Mouse (Mus musculus) lung, embryonic 16.5 days (tissue): ENCODE results near the gene Lgr4. TPM values are rescaled to one million over a fixed set of nuclear protein-coding genes. Genes with fewer than 3 reads are reported as not detected.

Source experiments
- ATAC-seq: fragments of 200-750 bp; cut with Nextera tagmentation; 2 replicates; pipeline ENCODE4 v1.8.0; 2017; ENCODE audit warnings: low read depth, mild to moderate bottlenecking, moderate library complexity
- H3K27ac ChIP-seq: fragments of 300-500 bp; sonication (generic); 2 replicates; pipeline ENCODE4 v1.5.1; 2014; ENCODE audit warnings: mild to moderate bottlenecking, control low read depth, low read length
- H3K27me3 ChIP-seq: fragments of 300-500 bp; sonication (generic); 2 replicates; pipeline ENCODE4 v1.6.1; 2014; ENCODE audit warnings: low read depth, low read length, mixed read lengths; ENCODE audit not compliant: control insufficient read depth, insufficient read depth
- H3K36me3 ChIP-seq: fragments of 300-500 bp; sonication (generic); 2 replicates; pipeline ENCODE4 v1.6.1; 2014; ENCODE audit warnings: low read length; ENCODE audit not compliant: control insufficient read depth, insufficient read depth
- H3K4me1 ChIP-seq: fragments of 300-500 bp; sonication (generic); replicated peaks from 2 replicates; pipeline ENCODE4 v1.6.1; 2014; ENCODE audit warnings: low read length, mixed read lengths; ENCODE audit not compliant: control insufficient read depth, insufficient read depth
- H3K4me2 ChIP-seq: fragments of 300-500 bp; sonication (generic); 2 replicates; pipeline ENCODE4 v1.6.1; 2014; ENCODE audit warnings: low read depth, low read length, control low read depth
- H3K4me3 ChIP-seq: fragments of 300-500 bp; sonication (generic); 2 replicates; pipeline ENCODE4 v1.5.1; 2014; ENCODE audit warnings: mild to moderate bottlenecking, low read length, control low read depth
- H3K9ac ChIP-seq: fragments of 300-500 bp; sonication (generic); 2 replicates; pipeline ENCODE4 v1.6.1; 2014; ENCODE audit warnings: low read length, control low read depth
- H3K9me3 ChIP-seq: fragments of 300-500 bp; sonication (generic); 2 replicates; pipeline ENCODE4 v1.6.1; 2016; ENCODE audit warnings: low read length; ENCODE audit not compliant: control insufficient read depth
- WGBS: fragments of 180-500 bp; shearing (Covaris S2); extraction: QIAGEN DNeasy Blood & Tissue Kit; methylation state at CpG from one replicate; pipeline ENCODE4 v1.1.7; 2014; 5-methylcytosine and 5-hydroxymethylcytosine counted together
- polyA plus RNA-seq: library from polyadenylated mRNA; unstranded; fragments of >200 nt; fragmentation: Nextera tagmentation; extraction: Ambion mirVana; gene quantifications from 2 replicates; pipeline ENCODE4 v1.2.1, GENCODE M21; 2015

Lgr4 gene
- polyA plus RNA-seq, 1 experiment from 2014 or later = 2.0 TPM

DNA sequence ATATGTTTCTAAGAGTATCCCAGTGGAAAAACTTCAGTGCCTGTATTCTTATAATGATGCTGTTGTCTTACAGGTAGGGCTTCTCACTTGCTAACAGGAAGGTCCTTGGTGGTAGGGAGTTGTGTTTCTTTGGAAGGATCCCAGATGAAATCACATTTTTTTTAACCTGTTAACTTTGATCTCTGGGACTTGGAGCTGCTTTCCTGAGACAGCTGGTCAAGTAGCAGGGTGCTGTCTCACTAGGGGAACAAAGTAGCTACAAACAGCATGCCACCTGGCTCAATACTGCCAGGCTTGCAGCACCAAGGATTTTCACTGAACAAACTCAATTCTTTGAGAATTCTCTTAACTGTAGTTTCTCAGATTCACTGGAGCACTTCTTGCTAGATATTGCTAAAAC lies 10.4 kb downstream of the Lgr4 start:
- no peak overlapping the region for H3K9ac ChIP-seq
- no peak overlapping the region for H3K4me3 ChIP-seq
- H3K4me1 ChIP-seq = 0 out of 2 replicates have a peak, but pooled peaks cover 2% of the 10 kb centered on the region
- no peak for ATAC-seq
- H3K27me3 ChIP-seq = no peaks in the 10 kb centered on the region; the same call in 1 of the 2 replicates
- no peak overlapping the region for H3K4me2 ChIP-seq
- H3K27ac ChIP-seq = no peak overlapping the region
- no peaks in the 10 kb centered on the region for H3K36me3 ChIP-seq
- H3K9me3 ChIP-seq = no peaks in the 10 kb centered on the region

GRCm38 (mm10) chr2:109928791-109929190 lies 11.3 kb downstream of the Lgr4 start:
- H3K4me1 ChIP-seq = 0 out of 2 replicates have a peak, but pooled peaks cover 2% of the 10 kb centered on the region
- H3K4me3 ChIP-seq = no peak overlapping the region
- H3K4me2 ChIP-seq = no peak overlapping the region
- ATAC-seq = no peak
- no peaks in the 10 kb centered on the region; the same call in none of the 2 replicates for H3K27me3 ChIP-seq
- no peaks in the 10 kb centered on the region for H3K36me3 ChIP-seq
- no peak overlapping the region for H3K27ac ChIP-seq
- 38% methylated on average over 4 of the region's 4 CpGs for WGBS
- H3K9me3 ChIP-seq = no peaks in the 10 kb centered on the region
- H3K9ac ChIP-seq = no peak overlapping the region

- Histone ChIP-seq H3K36me3 (no peaks in the 10 kb centered on the region), H3K4me2 (no peak overlapping the region), H3K4me3 (no peak overlapping the region), H3K27me3 (no peaks in the 10 kb centered on the region; the same call in none of the 2 replicates), H3K9me3 (no peaks in the 10 kb centered on the region), H3K9ac (no peak overlapping the region), H3K4me1 (0 out of 2 replicates have a peak, but pooled peaks cover 2% of the 10 kb centered on the region), H3K27ac (no peak overlapping the region)
- no peak for ATAC-seq
- 60% methylated on average over 3 of the region's 3 CpGs for WGBS
Measured at GRCm38 (mm10) chr2:109929256-109929655, 11.8 kb downstream of the Lgr4 start.

DNA sequence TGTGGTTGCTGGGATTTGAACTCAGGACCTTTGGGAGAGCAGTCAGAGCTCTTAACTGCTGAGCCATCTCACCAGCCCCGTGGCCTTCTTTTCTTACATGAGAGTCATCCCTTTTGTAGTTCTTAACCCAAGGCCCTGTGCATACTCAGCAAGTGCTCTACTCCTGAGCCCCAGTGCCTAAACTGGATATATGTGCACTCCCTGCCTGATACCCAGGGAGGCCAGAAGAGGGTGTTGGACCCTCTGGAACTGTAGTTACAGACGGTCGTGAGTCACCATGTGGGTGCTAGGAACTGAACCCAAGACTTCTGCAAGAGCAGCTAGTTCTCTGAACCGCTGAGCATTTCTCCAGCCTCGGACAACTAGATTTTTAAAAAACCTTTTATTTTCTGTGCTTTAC lies 12.9 kb downstream of the Lgr4 start:
- Histone ChIP-seq H3K27ac (no peak overlapping the region), H3K36me3 (no peaks in the 10 kb centered on the region), H3K27me3 (no peaks in the 10 kb centered on the region; the same call in none of the 2 replicates), H3K9ac (no peak overlapping the region), H3K4me1 (0 out of 2 replicates have a peak, but pooled peaks cover 2% of the 10 kb centered on the region), H3K4me2 (no peak overlapping the region), H3K9me3 (no peaks in the 10 kb centered on the region), H3K4me3 (no peak overlapping the region)
- WGBS = 87% methylated on average over 5 of the region's 5 CpGs
- ATAC-seq = no peak

DNA sequence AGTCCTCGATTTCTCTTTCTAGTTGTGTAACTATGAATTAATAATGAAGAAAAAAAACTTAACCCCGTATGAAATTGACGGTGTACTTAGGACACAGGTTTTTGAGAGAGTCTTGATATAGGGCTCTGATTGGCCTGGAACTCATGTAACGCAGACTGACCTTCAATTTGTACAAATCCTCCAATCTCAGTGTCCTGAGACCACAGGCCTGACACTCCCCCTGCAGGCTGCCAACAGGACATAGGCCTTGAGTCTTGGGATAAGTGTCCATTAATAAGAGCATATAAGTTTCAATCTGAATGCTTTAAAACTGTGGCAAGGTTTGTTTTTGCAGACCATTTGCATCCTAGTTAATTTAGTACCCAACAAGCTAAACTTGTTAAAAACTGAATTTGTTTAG lies 13.3 kb downstream of the Lgr4 start:
- H3K36me3 ChIP-seq = no peaks in the 10 kb centered on the region
- no peak overlapping the region for H3K4me2 ChIP-seq
- H3K4me3 ChIP-seq = no peak overlapping the region
- H3K27ac ChIP-seq = no peak overlapping the region
- H3K9ac ChIP-seq = no peak overlapping the region
- WGBS = 90% methylated on average over 4 of the region's 4 CpGs
- no peaks in the 10 kb centered on the region for H3K9me3 ChIP-seq
- no peaks in the 10 kb centered on the region; the same call in none of the 2 replicates for H3K27me3 ChIP-seq
- 0 out of 2 replicates have a peak, but pooled peaks cover 2% of the 10 kb centered on the region for H3K4me1 ChIP-seq
- ATAC-seq = no peak

GRCm38 (mm10) chr2:109931978-109932780 lies 14.7 kb downstream of the Lgr4 start:
- no peak for ATAC-seq
- Histone ChIP-seq H3K36me3 (no peaks in the 10 kb centered on the region), H3K4me2 (0 out of 2 replicates have a peak overlapping the region, but pooled peaks have one; percentile 17), H3K27me3 (no peaks in the 10 kb centered on the region; the same call in none of the 2 replicates), H3K9ac (no peak overlapping the region), H3K27ac (no peak overlapping the region), H3K9me3 (no peaks in the 10 kb centered on the region), H3K4me3 (no peak overlapping the region), H3K4me1 (0 out of 2 replicates have a peak, but pooled peaks cover 2% of the 10 kb centered on the region)
- WGBS = 23% methylated on average over 13 of the region's 13 CpGs

GRCm38 (mm10) chr2:109933151-109933550 lies 15.7 kb downstream of the Lgr4 start:
- H3K4me1 ChIP-seq = 0 out of 2 replicates have a peak, but pooled peaks cover 2% of the 10 kb centered on the region
- H3K27ac ChIP-seq = no peak overlapping the region
- no peak overlapping the region for H3K4me3 ChIP-seq
- ATAC-seq = no peak
- 60% methylated on average over 3 of the region's 3 CpGs for WGBS
- no peaks in the 10 kb centered on the region; the same call in none of the 2 replicates for H3K27me3 ChIP-seq
- H3K9ac ChIP-seq = no peak overlapping the region
- H3K36me3 ChIP-seq = no peaks in the 10 kb centered on the region
- H3K9me3 ChIP-seq = no peaks in the 10 kb centered on the region
- no peak overlapping the region for H3K4me2 ChIP-seq

GRCm38 (mm10) chr2:109934086-109934485 lies 16.6 kb downstream of the Lgr4 start:
- Histone ChIP-seq H3K9me3 (no peaks in the 10 kb centered on the region), H3K4me2 (no peak overlapping the region), H3K27ac (no peak overlapping the region), H3K4me3 (no peak overlapping the region), H3K36me3 (no peaks in the 10 kb centered on the region), H3K4me1 (0 out of 2 replicates have a peak, but pooled peaks cover 2% of the 10 kb centered on the region), H3K9ac (no peak overlapping the region), H3K27me3 (no peaks in the 10 kb centered on the region; the same call in none of the 2 replicates)
- ATAC-seq = no peak
- WGBS = 64% methylated on average over 4 of the region's 4 CpGs

GRCm38 (mm10) chr2:109935194-109935593 lies 17.7 kb downstream of the Lgr4 start:
- 93% methylated on average over 3 of the region's 3 CpGs for WGBS
- ATAC-seq = no peak
- H3K27me3 ChIP-seq = no peaks in the 10 kb centered on the region; the same call in none of the 2 replicates

More at GRCm38 (mm10) chr2:109935194-109935593, 17.7 kb downstream of the Lgr4 start:
- H3K9me3 ChIP-seq = no peaks in the 10 kb centered on the region
- no peak overlapping the region for H3K9ac ChIP-seq
- no peak overlapping the region for H3K27ac ChIP-seq
- no peak overlapping the region for H3K4me3 ChIP-seq
- no peak overlapping the region for H3K4me2 ChIP-seq
- H3K36me3 ChIP-seq = no peaks in the 10 kb centered on the region
- H3K4me1 ChIP-seq = 0 out of 2 replicates have a peak, but pooled peaks cover 2% of the 10 kb centered on the region
